Mouse (Mus musculus): ENCODE measurements at regions not wholly inside any gene's neighbourhood (a gene's known extent, or its start where the extent isn't known, plus 50 kb on each side); places are given as distances from the start of the nearest gene placed in this dataset. TPM values are rescaled to one million over a fixed set of nuclear protein-coding genes. Genes with fewer than 3 reads are reported as not detected.
A peak's percentile ranks its signal among the peaks of the same experiment; 100 is the strongest.

- Histone ChIP-seq H3K9me3 (ENCODE audit: control insufficient read depth, low read length) (no peaks in the 10 kb centered on the region), H3K4me3 (ENCODE audit: low read depth, low read length) (no peak overlapping the region), H3K36me3 (ENCODE audit: control insufficient read depth, insufficient read depth, low read length) (no peaks in the 10 kb centered on the region), H3K27me3 (ENCODE audit: control insufficient read depth, insufficient read depth, low read length) (no peaks in the 10 kb centered on the region), H3K9ac (ENCODE audit: low read length) (no peak overlapping the region), H3K27ac (replicated peaks; ENCODE audit: low read depth, low read length) (no peak overlapping the region), H3K4me1 (ENCODE audit: control insufficient read depth, insufficient read depth, low read length) (peaks cover 21% of the 10 kb centered on the region), H3K4me2 (ENCODE audit: low read depth, severe bottlenecking) (no peak overlapping the region)
- no peak for ATAC-seq (ENCODE audit: insufficient number of reproducible peaks, low FRiP score, low TSS enrichment, low read depth)
- WGBS: 52% methylated on average over 15 of the region's 15 CpGs
- peak; percentile 77 for DNase-seq (ENCODE audit: low spot score)
Measured at GRCm38 (mm10) chr12:109400936-109401586, 51.6 kb upstream of the Dlk1 start.

DNA sequence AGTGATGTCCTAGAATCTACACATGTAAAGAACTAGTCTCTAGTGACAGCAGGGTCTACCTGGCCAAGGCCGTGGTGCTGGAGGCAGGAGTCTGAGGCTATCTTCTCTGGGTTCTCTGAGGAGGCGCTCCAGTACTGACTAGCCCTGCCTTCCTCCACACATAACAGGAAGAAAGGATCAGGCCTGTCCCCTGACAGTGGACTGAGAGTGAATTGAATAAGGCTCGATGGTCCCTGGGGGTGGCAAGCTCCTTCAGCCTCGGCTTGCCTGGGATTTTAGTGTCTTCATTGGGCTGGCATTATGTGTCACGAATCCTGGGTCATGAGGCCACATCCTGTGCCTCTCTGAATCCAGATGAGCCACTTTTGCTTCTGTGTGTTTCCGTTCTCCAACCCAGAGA is 50.9 kb upstream of the Dlk1 start:
- H3K27ac ChIP-seq (replicated peaks; ENCODE audit: low read depth, low read length): no peak overlapping the region
- no peak overlapping the region for H3K4me2 ChIP-seq (ENCODE audit: low read depth, severe bottlenecking)
- H3K4me1 ChIP-seq (ENCODE audit: control insufficient read depth, insufficient read depth, low read length): peaks cover 22% of the 10 kb centered on the region
- no peaks in the 10 kb centered on the region for H3K36me3 ChIP-seq (ENCODE audit: control insufficient read depth, insufficient read depth, low read length)
- ATAC-seq (ENCODE audit: insufficient number of reproducible peaks, low FRiP score, low TSS enrichment, low read depth): no peak
- 73% methylated on average over 6 of the region's 6 CpGs for WGBS
- no peak overlapping the region for H3K4me3 ChIP-seq (ENCODE audit: low read depth, low read length)
- H3K27me3 ChIP-seq (ENCODE audit: control insufficient read depth, insufficient read depth, low read length): no peaks in the 10 kb centered on the region
- H3K9ac ChIP-seq (ENCODE audit: low read length): no peak overlapping the region
- H3K9me3 ChIP-seq (ENCODE audit: control insufficient read depth, low read length): no peaks in the 10 kb centered on the region
- no peak for DNase-seq (ENCODE audit: low spot score)

- H3K36me3 ChIP-seq (ENCODE audit: control insufficient read depth, insufficient read depth, low read length): no peaks in the 10 kb centered on the region
- peaks cover 26% of the 10 kb centered on the region for H3K4me1 ChIP-seq (ENCODE audit: control insufficient read depth, insufficient read depth, low read length)
- H3K4me3 ChIP-seq (ENCODE audit: low read depth, low read length): no peak overlapping the region
- no peaks in the 10 kb centered on the region for H3K27me3 ChIP-seq (ENCODE audit: control insufficient read depth, insufficient read depth, low read length)
- no peaks in the 10 kb centered on the region for H3K9me3 ChIP-seq (ENCODE audit: control insufficient read depth, low read length)
- no peak overlapping the region for H3K27ac ChIP-seq (replicated peaks; ENCODE audit: low read depth, low read length)
- 31% methylated on average over 9 of the region's 9 CpGs for WGBS
- DNase-seq (ENCODE audit: low spot score) (no peak), ATAC-seq (ENCODE audit: insufficient number of reproducible peaks, low FRiP score, low TSS enrichment, low read depth) (peak; percentile 52; the same call in 1 of the 2 replicates)
- no peak overlapping the region for H3K9ac ChIP-seq (ENCODE audit: low read length)
- H3K4me2 ChIP-seq (ENCODE audit: low read depth, severe bottlenecking): no peak overlapping the region
Measured at GRCm38 (mm10) chr12:109402226-109402625, 50.4 kb upstream of the Dlk1 start.

Small RNA genes lying in the stretch of these regions (microRNA-seq; reads per million reads assigned to microRNA genes)
- not detected for gene Gm22234
- gene Gm25297: not detected
